Mouse (Mus musculus) cerebellum, adult 11-12 months (tissue): ENCODE measurements around the gene Tacr3.

ENCODE experiments used
- DNase-seq: peaks from one replicate; pipeline ENCODE4 v3.0.0; 2022

Gene Tacr3

DNA sequence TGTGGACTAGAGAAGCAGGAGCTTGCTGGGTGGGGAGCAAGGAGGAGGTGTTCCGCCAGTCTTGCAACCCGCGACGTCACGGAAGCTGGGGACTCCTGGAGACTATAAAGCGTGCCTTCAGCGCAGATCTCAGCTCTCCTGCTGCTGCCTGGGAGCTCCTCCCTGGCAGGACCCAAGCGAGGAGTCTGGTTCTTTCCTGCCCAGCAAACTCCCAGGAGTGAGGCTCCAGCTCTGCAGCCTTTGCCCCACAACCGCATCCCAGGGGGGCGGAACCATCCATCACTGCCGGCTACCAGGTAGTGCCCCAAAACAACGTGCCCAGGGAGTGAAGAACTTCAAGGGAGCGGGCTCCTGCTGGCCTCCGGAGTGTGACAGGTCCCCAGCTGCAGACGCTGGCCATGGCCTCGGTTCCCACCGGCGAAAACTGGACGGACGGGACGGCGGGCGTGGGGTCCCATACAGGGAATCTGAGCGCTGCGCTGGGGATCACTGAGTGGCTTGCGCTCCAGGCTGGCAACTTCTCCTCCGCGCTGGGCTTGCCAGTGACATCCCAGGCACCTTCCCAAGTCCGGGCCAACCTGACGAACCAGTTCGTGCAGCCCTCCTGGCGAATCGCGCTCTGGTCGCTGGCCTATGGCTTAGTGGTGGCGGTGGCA is at the start of gene Tacr3:
Gene Tacr3, plus strand, starts transcription at position 133 of the 656 bp plus-strand sequence.
- no peak for DNase-seq

DNA sequence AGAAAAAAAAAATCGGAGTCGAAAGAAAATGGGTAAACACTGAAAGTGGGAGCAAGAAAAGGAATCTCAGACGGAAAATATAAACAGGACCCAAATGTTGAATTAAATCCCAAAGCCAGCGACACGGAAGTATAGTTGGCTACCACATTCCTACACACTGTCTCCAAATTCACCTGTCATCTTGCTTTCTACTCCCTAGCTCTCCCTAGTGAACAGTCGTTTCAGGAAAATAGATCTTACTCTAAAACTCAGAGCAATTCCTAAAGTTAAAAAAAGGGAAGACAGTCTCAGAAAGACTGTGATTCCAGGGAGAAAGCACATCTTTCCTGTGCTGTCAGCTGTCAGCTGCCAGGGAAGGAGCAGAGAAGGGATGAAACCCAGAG is 324 bp upstream of the Tacr3 start:
- no peak for DNase-seq

DNA sequence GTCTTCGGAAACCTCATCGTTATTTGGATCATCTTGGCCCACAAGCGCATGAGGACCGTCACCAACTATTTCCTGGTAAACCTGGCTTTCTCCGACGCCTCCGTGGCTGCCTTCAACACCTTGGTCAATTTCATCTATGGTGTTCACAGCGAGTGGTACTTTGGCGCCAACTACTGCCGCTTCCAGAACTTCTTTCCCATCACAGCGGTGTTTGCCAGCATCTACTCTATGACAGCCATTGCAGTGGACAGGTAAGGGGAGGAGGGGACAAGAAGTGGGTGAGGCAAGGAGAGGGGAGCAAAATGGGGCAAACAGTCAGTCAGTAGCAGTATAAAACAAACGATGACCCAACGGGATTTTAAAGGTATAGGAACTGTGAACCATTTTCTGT is 719 bp downstream of the Tacr3 start:
- no peak for DNase-seq

DNA sequence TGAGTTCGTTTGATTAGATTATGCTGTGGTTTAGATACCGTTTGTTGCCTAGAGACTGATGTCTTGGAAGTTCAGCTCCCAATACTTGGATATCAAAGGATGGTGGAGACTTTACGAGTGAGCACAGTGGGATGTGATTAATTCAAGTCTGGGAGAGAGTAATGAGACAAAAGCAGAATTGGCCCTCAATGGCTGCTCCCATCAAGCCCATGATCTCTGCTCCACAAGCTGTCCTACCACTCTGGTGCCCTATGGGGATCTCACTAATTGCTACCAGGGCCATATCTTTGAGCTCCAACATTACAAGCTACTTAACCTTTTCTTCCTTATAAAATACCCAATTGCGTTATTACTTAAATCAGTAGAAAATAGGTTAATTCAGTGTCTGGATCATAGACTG is 22.5 kb downstream of the Tacr3 start:
- DNase-seq: no peak

DNA sequence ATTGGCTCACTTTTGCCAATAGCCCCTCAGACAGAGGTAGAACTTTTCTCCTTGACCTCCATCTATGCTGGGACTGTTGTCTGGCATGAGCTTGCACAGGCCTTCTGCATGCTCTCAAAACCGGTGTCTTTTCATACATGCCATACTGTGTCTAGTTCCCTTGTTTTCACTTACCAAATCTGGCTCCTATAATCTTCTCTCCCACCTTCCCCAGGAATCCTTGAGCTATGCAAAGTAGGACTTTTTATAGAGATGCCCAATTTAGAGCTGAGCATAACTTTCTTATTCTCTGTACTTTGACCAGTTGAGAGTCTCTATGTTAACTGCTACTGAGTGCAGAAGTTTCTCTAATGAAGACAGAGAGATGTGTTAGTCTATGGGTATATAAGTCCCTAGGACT is 48.9 kb downstream of the Tacr3 start:
- no peak for DNase-seq

DNA sequence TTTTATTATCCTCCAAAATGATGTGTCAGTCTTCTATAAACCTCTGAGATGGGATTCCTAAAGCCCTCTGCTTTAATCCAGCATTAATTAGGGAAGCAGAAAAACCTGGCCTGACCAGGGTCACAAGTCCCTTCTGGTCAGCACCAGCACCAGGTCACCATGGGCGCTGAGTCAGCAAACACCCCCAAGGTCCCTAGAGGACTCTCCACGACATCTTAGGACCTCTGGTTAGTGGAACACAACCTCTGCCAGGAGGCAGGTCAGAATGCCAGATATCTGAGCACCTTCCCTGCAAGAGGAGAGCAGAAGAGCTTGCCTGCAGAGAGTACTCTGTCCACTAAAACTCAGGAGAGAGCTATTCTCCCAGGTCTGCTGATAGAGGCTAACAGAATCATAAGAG is 67.0 kb downstream of the Tacr3 start:
- DNase-seq: no peak

DNA sequence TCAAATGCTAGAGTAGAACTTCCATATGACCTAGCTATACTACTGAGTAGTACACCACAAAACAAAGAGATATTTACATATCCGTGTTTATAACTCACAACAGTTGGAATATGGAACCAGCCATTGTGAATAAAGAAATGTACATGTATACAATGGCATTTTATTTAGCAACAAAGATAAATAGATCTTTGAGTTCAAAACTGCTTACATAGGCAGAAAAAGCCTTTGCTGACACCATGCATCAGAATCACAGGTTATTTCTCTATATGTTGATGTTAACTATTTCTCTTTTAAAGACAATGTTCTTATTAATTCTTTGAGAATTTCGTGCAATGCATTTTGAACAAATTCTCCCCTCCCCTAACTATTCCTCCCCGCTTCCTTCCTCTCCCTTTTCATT is 80.1 kb downstream of the Tacr3 start:
- no peak for DNase-seq

DNA sequence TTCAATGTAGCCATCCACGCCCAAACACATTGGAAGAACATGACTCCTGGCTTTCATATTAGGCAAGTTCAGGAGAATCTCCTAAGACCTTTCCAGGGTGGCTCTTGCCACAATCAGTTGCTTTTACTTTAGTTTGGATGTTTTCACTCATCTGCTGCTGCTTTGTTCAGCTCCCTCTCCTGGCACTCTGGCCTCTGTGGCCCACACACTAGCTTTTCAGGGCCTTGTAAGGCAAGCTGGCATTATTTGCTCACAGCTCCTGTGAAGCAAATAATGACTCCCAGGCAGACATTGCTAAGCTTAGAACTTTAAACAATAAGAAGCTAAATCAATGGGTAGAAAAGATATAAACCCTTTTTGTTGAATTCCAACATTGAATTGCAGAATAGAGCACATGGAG is 105.9 kb downstream of the Tacr3 start:
- no peak for DNase-seq

DNA sequence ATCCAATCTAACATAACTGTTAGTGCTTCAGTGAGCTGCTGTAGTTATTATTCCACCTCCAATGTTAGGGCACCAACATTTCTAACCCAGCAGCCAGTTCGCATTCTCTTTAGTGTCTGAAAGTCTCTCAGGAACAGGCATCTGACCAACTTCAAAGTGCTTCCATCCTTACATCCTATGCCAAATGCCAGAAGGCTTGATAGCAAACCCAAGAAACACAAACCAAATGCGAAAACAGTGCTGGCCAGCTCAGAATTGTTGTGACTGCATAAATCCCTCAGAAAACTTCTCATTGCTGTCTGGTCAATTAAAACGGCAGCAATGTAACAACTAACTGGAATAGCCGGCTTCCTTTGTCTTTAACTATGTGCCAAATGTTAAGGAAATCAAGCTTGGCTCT is 106.7 kb downstream of the Tacr3 start:
- no peak for DNase-seq

DNA sequence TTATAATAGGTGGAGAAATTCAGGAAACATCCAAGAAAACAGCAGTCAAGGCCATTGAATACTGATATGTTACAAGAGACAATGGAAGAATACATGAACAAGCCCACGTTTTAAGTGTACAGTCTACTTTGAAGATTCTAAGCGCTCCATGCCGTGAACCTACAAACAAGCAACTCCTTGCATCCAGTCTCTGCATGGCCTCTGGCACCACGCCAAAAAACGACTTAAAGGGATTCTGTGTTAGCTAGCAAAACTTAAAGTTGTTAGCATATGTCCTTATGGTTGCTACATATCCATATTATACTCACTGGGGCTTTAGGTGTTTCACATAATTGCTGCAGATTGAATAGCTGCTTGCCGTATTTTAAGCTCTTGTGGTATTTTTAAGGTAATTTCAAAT is 134.7 kb downstream of the Tacr3 start:
- DNase-seq: no peak

DNA sequence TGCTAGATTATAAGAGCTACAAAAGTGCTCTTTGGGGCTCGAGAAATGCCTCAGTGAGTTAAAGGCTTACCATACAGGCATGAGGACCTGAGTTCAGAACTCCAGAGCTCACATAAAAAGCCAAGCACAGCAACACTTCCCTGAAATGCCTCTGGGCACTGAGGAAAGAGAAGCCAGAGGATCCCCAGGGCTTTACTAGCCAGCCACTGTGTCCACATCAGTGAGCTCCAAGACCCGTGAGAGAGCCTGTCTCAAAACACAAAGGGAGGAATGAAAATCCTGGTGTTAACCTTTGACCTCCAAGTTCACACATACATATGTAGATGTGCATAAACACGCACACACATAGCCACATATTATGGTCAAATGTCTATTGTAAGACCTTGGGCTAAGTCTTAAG is 150.1 kb downstream of the Tacr3 start:
- no peak for DNase-seq

DNA sequence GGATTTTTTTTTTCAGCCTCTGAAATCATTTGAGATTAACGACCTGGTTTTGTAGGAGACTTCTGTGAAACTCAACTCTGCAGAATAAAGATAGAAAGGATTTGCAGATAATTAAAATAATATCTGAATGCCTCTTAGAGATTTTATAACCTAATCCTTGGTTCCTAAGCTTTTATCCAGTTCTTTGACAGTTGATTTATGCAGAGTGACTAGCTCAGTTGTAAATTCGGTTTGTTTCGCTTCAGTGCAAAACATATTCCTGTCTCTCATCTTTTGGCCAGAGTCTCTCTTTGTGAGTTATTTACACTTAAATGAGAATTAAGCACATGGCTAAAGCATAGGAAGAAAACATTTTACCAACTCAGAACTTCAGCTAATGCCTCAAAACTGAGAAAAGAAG is 151.3 kb downstream of the Tacr3 start:
- no peak for DNase-seq
